Mouse (Mus musculus) brain, embryonic 14.5 days (tissue): Measurements from ENCODE around the gene Diaph3.

Experiments
- CTCF ChIP-seq: fragments of 200-500 bp; IDR thresholded peaks from 2 replicates; pipeline ENCODE4 v1.5.1; 2012; ENCODE audit warnings: inconsistent platforms, mild to moderate bottlenecking, moderate library complexity, borderline replicate concordance; ENCODE audit not compliant: insufficient read depth, insufficient read length; ENCODE audit errors: extremely low read depth
- POLR2A ChIP-seq: fragments of 200-500 bp; IDR thresholded peaks from 2 replicates; pipeline ENCODE4 v1.6.1; 2012; ENCODE audit warnings: mild to moderate bottlenecking, inconsistent platforms, borderline replicate concordance; ENCODE audit not compliant: poor library complexity, insufficient read depth, insufficient read length, severe bottlenecking; ENCODE audit errors: extremely low read depth

GRCm38 (mm10) chr14:87190685-87191084, 49.6 kb upstream of the Diaph3 start:
- TF ChIP-seq POLR2A (no peak), CTCF (no peak)
